Mouse (Mus musculus): ENCODE measurements around the gene Slc4a10.

The Slc4a10 gene

DNA sequence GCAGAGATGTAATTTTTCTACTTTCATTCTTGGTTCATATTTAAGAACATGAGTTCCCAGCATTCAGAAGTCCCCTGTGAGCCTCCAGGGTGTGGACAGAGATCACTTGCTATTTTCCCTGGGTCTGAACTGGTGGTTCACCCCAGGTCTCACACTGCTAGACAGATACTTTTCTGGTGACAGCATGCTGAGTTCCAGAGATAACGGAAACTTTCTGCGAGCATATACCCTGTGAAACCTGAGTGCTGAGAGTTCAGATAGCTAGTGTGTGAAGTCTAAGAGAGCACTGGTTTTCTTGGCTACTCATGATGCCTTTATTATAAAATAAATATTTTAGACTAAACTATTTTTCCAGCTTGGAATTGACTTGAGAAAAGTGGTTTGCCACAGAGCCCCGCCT, 232.5 kb downstream of the Slc4a10 start:
- no peak for ATAC-seq (ENCODE audit: low TSS enrichment)

- ATAC-seq (ENCODE audit: low TSS enrichment), result no peak
These were observed 233.5 kb downstream of the Slc4a10 start for GRCm38 (mm10) chr2:62279777-62280176.

GRCm38 (mm10) chr2:62285026-62285425, 238.8 kb downstream of the Slc4a10 start:
- ATAC-seq (ENCODE audit: low TSS enrichment), result no peak

DNA sequence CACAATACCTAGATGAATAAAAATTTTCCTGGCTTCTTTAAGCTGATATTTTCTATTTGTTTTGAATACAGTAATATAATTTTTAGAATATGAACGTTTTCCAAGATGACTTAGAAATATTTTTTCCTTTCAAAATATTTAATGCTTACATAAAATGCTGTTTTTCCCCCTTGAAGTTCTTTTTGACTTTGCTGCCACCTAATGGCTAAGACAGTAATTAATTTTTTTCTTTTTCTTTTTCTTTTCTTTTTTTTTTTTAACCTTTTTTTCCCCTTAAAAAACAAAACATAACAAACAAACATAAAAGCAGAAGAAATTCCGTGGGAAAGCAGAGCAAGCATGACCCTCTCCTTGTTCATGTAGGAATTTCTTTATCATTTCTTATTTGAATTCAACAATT, 239.6 kb downstream of the Slc4a10 start:
- no peak for ATAC-seq (ENCODE audit: low TSS enrichment)

GRCm38 (mm10) chr2:62287532-62287931, 241.3 kb downstream of the Slc4a10 start:
- no peak for ATAC-seq (ENCODE audit: low TSS enrichment)

DNA sequence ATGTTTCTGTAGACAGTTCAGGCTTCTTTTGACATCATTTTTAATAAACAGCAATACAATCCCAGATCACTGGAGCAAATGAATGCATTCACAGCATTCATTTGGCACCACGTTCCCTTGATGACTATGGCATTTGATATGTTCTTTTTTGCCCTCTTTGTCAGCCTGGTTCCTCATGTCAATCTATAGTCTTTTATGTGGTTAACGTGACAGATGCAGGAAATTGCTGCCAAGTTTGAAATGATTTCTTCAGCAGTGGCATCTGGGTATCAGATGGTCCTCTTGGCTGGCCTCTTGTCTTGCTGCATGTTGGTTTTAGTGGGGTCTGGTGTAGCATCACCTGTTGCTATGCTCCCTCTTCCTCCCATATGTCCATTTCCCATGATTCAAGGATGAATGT, 247.6 kb downstream of the Slc4a10 start:
- ATAC-seq (ENCODE audit: low TSS enrichment), result no peak

GRCm38 (mm10) chr2:62301716-62302115, 255.5 kb downstream of the Slc4a10 start:
- peak; percentile 95 for ATAC-seq (ENCODE audit: low TSS enrichment)

DNA sequence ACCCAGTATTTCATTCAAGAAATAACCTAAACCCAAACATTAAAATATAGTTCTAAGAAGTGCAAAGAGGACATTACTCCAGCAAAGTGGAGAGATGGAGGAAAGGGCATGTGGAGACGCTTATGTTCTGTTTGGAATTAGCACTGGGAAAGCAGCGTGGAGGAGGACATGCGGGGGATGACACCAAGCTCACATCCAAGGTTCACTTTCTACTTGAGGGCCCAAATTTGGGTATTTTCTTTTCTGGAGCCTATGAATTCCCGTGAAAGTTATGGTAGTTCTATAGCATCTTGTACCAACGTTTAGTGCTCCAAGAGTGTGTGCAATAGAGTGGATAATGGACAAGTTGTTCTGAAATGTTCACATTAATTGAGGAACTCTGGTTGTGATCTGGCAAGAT, 260.7 kb downstream of the Slc4a10 start:
- ATAC-seq (ENCODE audit: low TSS enrichment), result peak; percentile 61

GRCm38 (mm10) chr2:62307477-62307876, 261.2 kb downstream of the Slc4a10 start:
- peak; percentile 66 for ATAC-seq (ENCODE audit: low TSS enrichment)

DNA sequence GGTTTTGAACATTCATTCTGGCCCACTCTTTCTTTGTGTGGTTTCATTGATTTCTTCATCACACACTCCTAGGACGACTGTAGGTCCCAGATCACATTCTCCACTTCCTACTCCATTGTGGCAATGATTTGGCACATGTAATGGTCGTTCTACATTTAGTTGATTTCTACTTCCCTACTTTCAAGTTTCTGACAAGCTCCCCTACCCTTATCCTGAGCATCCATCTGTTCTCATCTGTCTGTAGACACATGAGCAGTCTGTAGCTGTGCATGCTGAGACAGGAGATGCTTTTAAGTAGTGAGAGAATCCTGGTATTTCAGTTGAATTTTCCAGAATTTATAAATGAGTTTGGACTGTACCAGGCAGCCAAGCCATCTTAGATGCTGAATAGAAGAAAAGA, 270.7 kb downstream of the Slc4a10 start:
- ATAC-seq (ENCODE audit: low TSS enrichment), result no peak

DNA sequence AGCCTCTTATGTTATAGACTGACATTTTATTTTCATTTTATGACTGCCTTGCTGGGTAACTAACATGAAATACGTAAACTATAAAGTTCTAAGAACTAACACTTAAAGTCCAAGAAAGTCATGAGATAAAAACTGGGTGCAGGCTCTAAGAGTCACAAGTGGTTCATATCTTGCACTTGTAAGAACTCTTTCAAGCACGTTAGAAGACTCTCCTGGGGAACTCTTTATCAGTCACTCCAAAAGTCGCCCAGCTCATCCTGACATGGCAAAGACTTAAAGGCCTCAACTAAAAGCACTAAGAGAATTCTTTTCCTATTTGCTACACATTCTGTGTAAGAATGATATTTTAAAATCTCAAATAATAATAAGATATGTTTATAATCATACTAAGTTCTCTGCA, 273.2 kb downstream of the Slc4a10 start:
- no peak for ATAC-seq (ENCODE audit: low TSS enrichment)

GRCm38 (mm10) chr2:62323078-62323637, 276.9 kb downstream of the Slc4a10 start:
- ATAC-seq (ENCODE audit: low TSS enrichment), result peak; percentile 87

DNA sequence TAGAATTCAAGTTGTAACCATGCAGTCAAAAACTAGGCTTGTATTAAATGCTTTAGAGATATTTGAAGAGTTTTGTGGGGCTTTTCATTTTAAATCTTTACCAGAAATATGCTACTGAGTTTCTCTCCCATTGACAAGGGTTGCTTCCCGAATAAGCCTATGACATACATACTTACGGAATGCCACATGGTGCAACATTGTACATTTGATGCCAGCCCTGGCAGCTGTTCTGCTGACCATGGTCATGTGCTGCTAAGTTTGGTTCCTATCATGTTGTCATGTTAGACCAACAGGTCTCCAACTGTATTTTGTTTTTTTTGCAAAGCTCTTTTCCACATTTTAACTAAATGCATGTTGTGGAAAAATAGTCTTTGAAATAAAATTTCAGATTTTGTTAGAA, 279.1 kb downstream of the Slc4a10 start:
- ATAC-seq (ENCODE audit: low TSS enrichment), result no peak

DNA sequence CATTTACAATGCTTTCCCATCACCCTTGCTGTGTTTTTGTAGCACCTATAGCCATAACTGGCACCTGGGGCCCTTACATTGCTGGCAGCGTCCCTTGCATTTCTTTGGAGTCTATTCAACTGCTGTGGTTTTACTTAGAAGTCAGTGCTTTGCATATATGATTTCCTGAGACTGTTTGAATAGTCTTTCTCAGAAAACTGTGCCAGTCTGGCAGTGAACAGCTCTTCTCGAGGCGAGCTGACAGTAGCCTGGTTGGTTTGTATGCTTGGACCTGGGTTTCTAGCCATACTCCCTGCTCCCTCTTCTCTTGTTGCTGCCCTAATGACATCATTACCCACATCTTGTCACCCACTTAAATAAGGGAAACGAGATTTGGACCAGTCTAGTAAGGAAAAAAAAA, 285.7 kb downstream of the Slc4a10 start:
- peak; percentile 80 for ATAC-seq (ENCODE audit: low TSS enrichment)

DNA sequence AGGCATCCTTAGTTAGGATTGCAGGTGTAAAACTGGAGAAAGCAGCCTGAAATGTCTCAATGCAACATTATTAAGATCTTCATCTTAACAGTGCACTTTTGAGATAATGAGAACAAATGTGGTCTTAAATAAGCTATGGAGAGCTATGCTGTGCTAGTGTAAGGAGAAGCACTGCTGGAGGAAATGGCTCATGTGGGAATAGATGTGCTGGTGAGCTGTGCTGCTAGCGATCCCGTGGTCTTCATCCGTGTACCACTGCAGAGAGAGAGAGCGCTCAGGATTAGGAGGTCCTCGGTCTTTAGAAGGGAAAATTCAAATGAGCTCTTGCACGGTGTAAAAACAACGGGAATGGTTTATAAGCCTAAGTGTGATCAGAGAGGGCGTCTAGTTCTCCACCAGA, 286.2 kb downstream of the Slc4a10 start:
- no peak for ATAC-seq (ENCODE audit: low TSS enrichment)

GRCm38 (mm10) chr2:62334397-62335243, 288.4 kb downstream of the Slc4a10 start:
- ATAC-seq (ENCODE audit: low TSS enrichment), result peak; percentile 29; the same call in 1 of the 2 replicates

DNA sequence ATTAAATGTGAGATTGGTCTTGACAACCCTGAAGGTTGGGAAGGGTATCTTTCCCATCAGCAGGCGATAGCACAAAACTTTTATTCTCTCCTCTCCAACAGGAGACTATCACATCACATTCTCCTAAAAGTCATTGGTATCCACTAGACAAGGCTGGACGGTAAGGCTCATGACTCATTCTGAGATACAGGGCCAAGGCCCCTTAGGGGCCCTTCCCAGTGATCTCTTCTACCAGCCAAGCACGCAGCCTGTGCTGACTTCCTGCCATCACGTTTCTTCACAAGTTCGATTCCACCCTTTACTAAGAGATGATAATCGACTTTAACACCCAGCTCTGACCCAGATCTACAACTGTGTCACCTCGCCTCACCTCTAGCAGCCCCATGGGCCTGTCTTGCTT, 290.8 kb downstream of the Slc4a10 start:
- ATAC-seq (ENCODE audit: low TSS enrichment), result no peak

DNA sequence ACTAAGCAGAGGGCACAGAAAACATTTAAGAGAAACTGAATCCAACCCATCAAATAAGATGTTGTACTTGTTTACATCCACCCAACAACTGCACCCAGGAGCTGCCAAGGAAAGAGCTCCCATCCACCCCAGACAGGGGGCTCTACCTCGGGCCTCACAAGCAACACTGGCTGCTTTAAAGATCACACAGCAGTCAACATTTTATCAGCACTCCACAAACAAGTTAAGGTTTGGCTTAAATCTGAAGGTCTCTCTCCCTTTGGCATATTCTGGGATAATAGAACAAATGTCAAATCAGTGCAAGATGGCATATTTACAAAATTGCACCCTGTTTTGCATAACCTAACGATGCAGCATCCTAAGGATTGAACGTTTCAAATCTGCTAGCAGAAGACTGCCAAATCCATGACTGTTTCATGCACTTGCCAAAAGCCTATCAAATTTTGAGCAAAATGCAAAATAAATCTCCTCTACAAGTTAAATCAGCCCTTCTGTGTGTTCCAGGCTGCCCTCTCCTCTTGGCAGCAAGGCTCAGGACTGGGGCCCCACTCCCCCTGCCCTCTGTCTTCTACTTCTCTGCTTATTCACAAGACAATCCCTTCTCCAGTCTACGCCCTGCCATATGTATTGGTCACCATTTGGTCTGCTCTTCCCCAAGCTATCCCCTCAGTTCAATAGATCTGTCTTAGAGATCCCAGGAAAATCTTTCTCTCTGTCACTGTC, 293.1 kb downstream of the Slc4a10 start:
- 0 out of 2 replicates have a peak, but pooled peaks have one; percentile 11 for ATAC-seq (ENCODE audit: low TSS enrichment)

- ATAC-seq (ENCODE audit: low TSS enrichment), result no peak
These were observed 294.9 kb downstream of the Slc4a10 start for GRCm38 (mm10) chr2:62341061-62341733.

DNA sequence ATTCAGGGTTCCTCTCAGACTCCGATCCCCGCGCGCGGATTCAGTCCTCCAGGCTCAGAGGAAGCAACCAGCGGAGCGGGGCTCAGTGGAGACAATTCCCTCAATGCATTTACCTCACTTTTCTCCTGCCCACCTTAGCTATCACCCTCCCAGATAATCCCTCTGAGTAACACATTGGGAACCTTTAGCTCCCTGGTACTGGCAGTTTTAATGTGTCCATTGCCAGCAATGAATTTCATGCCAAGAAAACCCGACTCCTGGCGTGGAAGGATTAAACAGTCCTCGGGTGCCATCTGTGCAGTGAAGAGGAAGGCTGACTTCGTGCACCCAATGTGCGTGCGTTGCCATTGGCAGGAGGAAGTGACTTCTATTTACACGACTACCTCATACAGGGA, 295.5 kb downstream of the Slc4a10 start:
- peak; percentile 71 for ATAC-seq (ENCODE audit: low TSS enrichment)

DNA sequence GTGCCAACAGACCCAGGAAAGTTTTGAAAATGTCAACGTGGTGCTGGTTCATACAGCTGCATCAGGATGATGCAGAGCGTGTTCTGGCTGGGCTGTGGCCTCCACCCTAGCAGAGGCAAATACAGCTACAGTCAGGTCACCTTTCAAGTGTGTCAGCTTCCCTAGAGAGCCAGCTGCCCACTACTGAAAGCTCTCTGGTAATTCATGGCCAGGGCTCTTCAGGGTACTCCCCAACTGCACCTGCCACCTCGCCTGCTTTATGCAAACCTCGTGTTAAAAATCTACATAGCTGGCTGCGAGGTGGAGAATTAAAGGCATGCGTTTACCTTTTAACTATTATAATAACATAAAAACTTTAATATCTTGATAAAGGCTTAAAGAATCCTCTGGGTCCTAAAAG, 298.1 kb downstream of the Slc4a10 start:
- no peak for ATAC-seq (ENCODE audit: low TSS enrichment)

GRCm38 (mm10) chr2:62346771-62347170, 300.5 kb downstream of the Slc4a10 start:
- ATAC-seq (ENCODE audit: low TSS enrichment), result no peak
